Comparison of ENCODE assay signal across 22 mouse cellular contexts in genomic region chr2:104335824-104336223, GRCm38 (mm10).
DNase-seq lines count a peak whose midpoint lies in the region; ATAC-seq lines count a peak whose summit lies in the region.
"Had no signal": no experiment of that assay in that cellular context is flagged by ENCODE, and none has a peak within 500 bp of the region (broad histone marks: within the 10 kb centered on the region; RNA-seq: fewer than 3 reads in every experiment).

No protein-coding gene starts in this region.

- DNase-seq in forebrain, embryonic 11.5 days (ENCODE audit: low spot score) = no peak
- peak; percentile 56 for DNase-seq in kidney, adult 9 months
- peak; percentile 24 to 51 for DNase-seq in kidney, postnatal 36 days
- DNase-seq in heart, postnatal 14 days = no peak
- no peak for DNase-seq in adrenal gland, adult (ENCODE audit: inconsistent age in 2 of 2, low spot score in 1 of 2)
- DNase-seq: adrenal gland, postnatal 10 days; forebrain, postnatal 0 days; heart, postnatal 10 days; lung, postnatal 10 days; thymus, adult 18-20 months; thymus, postnatal 4 days had no signal

- H3K27me3 ChIP-seq in forebrain, embryonic 13.5 days = no peaks in the 10 kb centered on the region
- no peaks in the 10 kb centered on the region for H3K27me3 ChIP-seq in forebrain, embryonic 11.5 days (ENCODE audit: control insufficient read depth, insufficient read depth, low read length)
- no peaks in the 10 kb centered on the region for H3K27me3 ChIP-seq in midbrain, embryonic 13.5 days
- H3K27me3 ChIP-seq in midbrain, embryonic 16.5 days (ENCODE audit: control insufficient read depth, insufficient read depth, low read depth, low read length) = no peaks in the 10 kb centered on the region
- H3K27me3 ChIP-seq: embryonic facial prominence, embryonic 12.5 days; limb, embryonic 15.5 days; stomach, embryonic 15.5 days had no signal

- no peaks in the 10 kb centered on the region for H3K36me3 ChIP-seq in forebrain, embryonic 13.5 days (ENCODE audit: poor library complexity, severe bottlenecking)
- H3K36me3 ChIP-seq in forebrain, embryonic 11.5 days (ENCODE audit: control insufficient read depth, insufficient read depth, low read length) = no peaks in the 10 kb centered on the region
- H3K36me3 ChIP-seq in midbrain, embryonic 13.5 days = no peaks in the 10 kb centered on the region
- no peaks in the 10 kb centered on the region for H3K36me3 ChIP-seq in midbrain, embryonic 16.5 days (ENCODE audit: control insufficient read depth, insufficient read depth, low read length)
- H3K36me3 ChIP-seq: embryonic facial prominence, embryonic 12.5 days; limb, embryonic 15.5 days; stomach, embryonic 15.5 days had no signal

- no peak overlapping the region for H3K9ac ChIP-seq in forebrain, embryonic 13.5 days
- no peak overlapping the region for H3K9ac ChIP-seq in forebrain, embryonic 11.5 days (ENCODE audit: low read length)
- no peak overlapping the region for H3K9ac ChIP-seq in midbrain, embryonic 13.5 days (replicated peaks)
- no peak overlapping the region for H3K9ac ChIP-seq in midbrain, embryonic 16.5 days (ENCODE audit: low read depth, low read length)
- H3K9ac ChIP-seq: embryonic facial prominence, embryonic 12.5 days; forebrain, postnatal 0 days; limb, embryonic 15.5 days; stomach, embryonic 15.5 days had no signal

- no peak overlapping the region for H3K27ac ChIP-seq in forebrain, embryonic 13.5 days
- H3K27ac ChIP-seq in forebrain, embryonic 11.5 days (ENCODE audit: low read depth, low read length) = no peak overlapping the region
- H3K27ac ChIP-seq in midbrain, embryonic 13.5 days = 0 out of 2 replicates have a peak overlapping the region, but pooled peaks have one; percentile 6
- H3K27ac ChIP-seq in midbrain, embryonic 16.5 days (ENCODE audit: low read length) = no peak overlapping the region
- H3K27ac ChIP-seq: embryonic facial prominence, embryonic 12.5 days; limb, embryonic 15.5 days; stomach, embryonic 15.5 days had no signal

- 0 out of 2 replicates have a peak, but pooled peaks have one; percentile 19 for ATAC-seq in forebrain, embryonic 13.5 days
- no peak for ATAC-seq in forebrain, embryonic 11.5 days (replicated peaks; ENCODE audit: low FRiP score)
- no peak for ATAC-seq in midbrain, embryonic 13.5 days
- no peak for ATAC-seq in midbrain, embryonic 16.5 days
- ATAC-seq: CD4-positive, CD25-positive, alpha-beta regulatory T cell, adult 4 months; forebrain, postnatal 0 days; inflammation-experienced regulatory T-cells, adult 6 months; Patski had no signal

- 33% methylated on average over 6 of the region's 6 CpGs for WGBS in forebrain, embryonic 13.5 days
- WGBS in forebrain, embryonic 11.5 days = 57% methylated on average over 6 of the region's 6 CpGs
- WGBS in midbrain, embryonic 13.5 days = 64% methylated on average over 6 of the region's 6 CpGs
- WGBS in midbrain, embryonic 16.5 days = 57% methylated on average over 6 of the region's 6 CpGs

- H3K9me3 ChIP-seq in forebrain, embryonic 13.5 days (replicated peaks) = no peaks in the 10 kb centered on the region
- H3K9me3 ChIP-seq in forebrain, embryonic 11.5 days (ENCODE audit: control insufficient read depth, low read length) = no peaks in the 10 kb centered on the region
- H3K9me3 ChIP-seq in midbrain, embryonic 13.5 days = no peaks in the 10 kb centered on the region
- no peaks in the 10 kb centered on the region for H3K9me3 ChIP-seq in midbrain, embryonic 16.5 days (replicated peaks; ENCODE audit: control insufficient read depth, low read length, poor library complexity, severe bottlenecking)
- H3K9me3 ChIP-seq: embryonic facial prominence, embryonic 12.5 days; limb, embryonic 15.5 days; stomach, embryonic 15.5 days had no signal

- H3K4me2 ChIP-seq in forebrain, embryonic 13.5 days = no peak overlapping the region
- no peak overlapping the region for H3K4me2 ChIP-seq in forebrain, embryonic 11.5 days (ENCODE audit: low read depth, low read length, severe bottlenecking)
- H3K4me2 ChIP-seq in midbrain, embryonic 13.5 days (replicated peaks) = no peak overlapping the region
- H3K4me2 ChIP-seq in midbrain, embryonic 16.5 days (ENCODE audit: low read length) = no peak overlapping the region
- H3K4me2 ChIP-seq: embryonic facial prominence, embryonic 12.5 days; heart, embryonic 11.5 days; limb, embryonic 15.5 days; stomach, embryonic 15.5 days had no signal

- no peak overlapping the region for H3K4me3 ChIP-seq in forebrain, embryonic 13.5 days
- H3K4me3 ChIP-seq in forebrain, embryonic 11.5 days (ENCODE audit: low read depth, low read length) = no peak overlapping the region
- no peak overlapping the region for H3K4me3 ChIP-seq in midbrain, embryonic 13.5 days (replicated peaks)
- H3K4me3 ChIP-seq in midbrain, embryonic 16.5 days (ENCODE audit: low read depth, low read length) = no peak overlapping the region
- H3K4me3 ChIP-seq: embryonic facial prominence, embryonic 12.5 days; erythroblast, embryonic 14.5 days; limb, embryonic 15.5 days; stomach, embryonic 15.5 days had no signal

- intact Hi-C loops in heart, postnatal 14 days (cut with DNase I) = no loop called here

- peaks cover 13% of the 10 kb centered on the region for H3K4me1 ChIP-seq in forebrain, embryonic 13.5 days
- peaks cover 2% of the 10 kb centered on the region; the same call in 1 of the 2 replicates for H3K4me1 ChIP-seq in forebrain, embryonic 11.5 days (replicated peaks; ENCODE audit: control insufficient read depth, insufficient read depth, low read length)
- H3K4me1 ChIP-seq in midbrain, embryonic 13.5 days (replicated peaks) = peaks cover 10% of the 10 kb centered on the region; the same call in 1 of the 2 replicates
- peaks cover 6% of the 10 kb centered on the region; the same call in 1 of the 2 replicates for H3K4me1 ChIP-seq in midbrain, embryonic 16.5 days (ENCODE audit: control insufficient read depth, insufficient read depth, low read length)
- H3K4me1 ChIP-seq: embryonic facial prominence, embryonic 12.5 days; limb, embryonic 15.5 days; stomach, embryonic 15.5 days had no signal

Comparison
In these comparisons a context has a peak if more than half of its experiments do, and no peak if none do; other contexts are left out.
1. DNase-seq: peak in kidney, adult 9 months (single experiment) and kidney, postnatal 36 days (2 of 2); none in forebrain, embryonic 11.5 days (single experiment), heart, postnatal 14 days (0 of 2) and adrenal gland, adult (0 of 2).